Mouse (Mus musculus): ENCODE data around the gene Rps6ka3. TPM values are rescaled to one million over a fixed set of nuclear protein-coding genes. Genes with fewer than 3 reads are reported as not detected.

Rps6ka3 gene
- polyA plus RNA-seq, 1 experiment, result 27.5 TPM

DNA sequence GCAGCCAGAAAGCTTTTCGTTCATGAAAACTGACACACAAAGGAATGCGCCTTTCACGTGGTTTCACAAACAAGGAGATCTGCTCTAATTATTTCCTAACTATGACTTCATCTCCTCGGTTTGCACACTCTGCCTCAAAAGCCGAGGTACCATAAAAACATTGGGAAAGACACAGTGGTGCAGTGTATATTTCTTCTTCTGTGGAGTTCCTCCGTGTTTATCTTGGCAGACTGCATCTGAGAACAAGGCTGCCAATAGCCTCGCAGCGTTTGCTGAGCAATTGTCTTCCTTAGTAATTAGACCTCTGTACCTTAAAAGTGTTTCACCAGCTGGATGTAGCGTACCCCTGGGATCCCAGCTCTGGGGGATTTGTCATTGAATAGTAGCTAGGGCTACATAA, 177.0 kb downstream of the Rps6ka3 start:
- Histone ChIP-seq H3K36me3 (ENCODE audit: control insufficient read depth, insufficient read depth, low read length) (peaks cover 17% of the 10 kb centered on the region; the same call in 1 of the 2 replicates), H3K4me1 (replicated peaks; ENCODE audit: control insufficient read depth, insufficient read depth, low read length) (no peaks in the 10 kb centered on the region), H3K27me3 (ENCODE audit: control insufficient read depth, insufficient read depth, low read length) (no peaks in the 10 kb centered on the region), H3K27ac (ENCODE audit: control insufficient read depth, insufficient read depth, low read length) (no peak overlapping the region), H3K4me3 (ENCODE audit: control insufficient read depth, insufficient read depth, low read length) (no peak overlapping the region)
- 95% methylated on average over 9 of the region's 9 CpGs for WGBS
- no peak for DNase-seq
- TF ChIP-seq CTCF (IDR thresholded peaks at IDR 0.05; ENCODE audit: borderline replicate concordance, control insufficient read depth, extremely low read depth, insufficient read depth, low read length, poor library complexity) (no peak), POLR2A (IDR thresholded peaks at IDR 0.05; ENCODE audit: control insufficient read depth, extremely low read depth, insufficient read depth, low read length, poor library complexity) (no peak)

DNA sequence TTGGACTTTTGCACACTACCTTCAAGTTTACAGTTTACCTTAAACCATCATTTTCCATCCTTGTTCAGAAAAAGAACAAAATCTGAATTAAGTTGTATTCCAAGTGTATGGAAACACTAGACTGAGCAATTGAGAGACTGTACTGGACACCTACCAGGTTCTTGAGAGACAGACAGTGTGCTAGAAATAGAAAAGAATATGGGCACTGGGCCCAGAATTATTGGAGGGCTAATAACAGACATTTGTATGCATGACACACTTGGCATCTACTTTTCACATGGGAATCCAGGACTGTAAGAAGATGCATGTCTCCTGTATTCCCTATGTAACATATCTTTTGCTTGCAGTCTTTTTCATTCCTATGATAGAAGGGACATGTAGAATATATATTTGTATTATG, 178.8 kb downstream of the Rps6ka3 start:
- TF ChIP-seq CTCF (IDR thresholded peaks at IDR 0.05; ENCODE audit: borderline replicate concordance, control insufficient read depth, extremely low read depth, insufficient read depth, low read length, poor library complexity) (no peak), POLR2A (IDR thresholded peaks at IDR 0.05; ENCODE audit: control insufficient read depth, extremely low read depth, insufficient read depth, low read length, poor library complexity) (no peak)
- H3K4me3 ChIP-seq (ENCODE audit: control insufficient read depth, insufficient read depth, low read length), result no peak overlapping the region
- no peaks in the 10 kb centered on the region for H3K27me3 ChIP-seq (ENCODE audit: control insufficient read depth, insufficient read depth, low read length)
- no peaks in the 10 kb centered on the region for H3K4me1 ChIP-seq (replicated peaks; ENCODE audit: control insufficient read depth, insufficient read depth, low read length)
- no peak overlapping the region for H3K27ac ChIP-seq (ENCODE audit: control insufficient read depth, insufficient read depth, low read length)
- DNase-seq, result no peak
- peaks cover 14% of the 10 kb centered on the region; the same call in 1 of the 2 replicates for H3K36me3 ChIP-seq (ENCODE audit: control insufficient read depth, insufficient read depth, low read length)

DNA sequence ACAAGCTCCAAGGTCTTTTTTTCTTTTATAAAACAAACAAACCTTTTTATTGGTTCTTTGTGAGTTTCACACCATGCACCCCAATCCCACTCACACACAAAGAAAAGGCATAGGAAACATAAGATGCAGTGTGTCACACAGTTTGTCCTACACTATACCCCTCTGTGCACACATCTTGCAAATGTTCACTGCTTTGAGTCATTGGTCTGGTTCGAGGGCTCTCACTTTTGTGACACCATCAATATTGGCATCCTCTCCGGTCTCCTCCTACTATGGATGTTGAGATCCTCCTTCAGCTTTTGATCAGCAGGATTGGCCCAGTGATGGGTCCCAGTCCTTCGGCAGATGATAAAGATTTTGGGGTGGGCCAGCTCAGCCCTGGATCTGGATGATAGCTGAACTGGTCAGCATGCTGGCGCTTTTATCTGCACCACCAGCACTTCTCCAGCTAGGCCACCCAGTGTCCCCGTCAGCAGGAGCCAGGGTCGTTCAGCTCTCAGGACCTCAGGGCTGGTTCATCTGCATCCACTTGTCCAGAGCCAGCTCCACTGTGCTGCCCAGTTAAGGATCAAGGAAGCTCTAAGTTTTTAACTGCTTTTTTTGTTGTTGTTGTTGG, 180.3 kb downstream of the Rps6ka3 start:
- 89% methylated on average over 6 of the region's 6 CpGs for WGBS
- H3K27me3 ChIP-seq (ENCODE audit: control insufficient read depth, insufficient read depth, low read length), result no peaks in the 10 kb centered on the region
- H3K4me3 ChIP-seq (ENCODE audit: control insufficient read depth, insufficient read depth, low read length), result no peak overlapping the region
- no peaks in the 10 kb centered on the region for H3K4me1 ChIP-seq (replicated peaks; ENCODE audit: control insufficient read depth, insufficient read depth, low read length)
- H3K36me3 ChIP-seq (ENCODE audit: control insufficient read depth, insufficient read depth, low read length), result peaks cover 7% of the 10 kb centered on the region; the same call in 1 of the 2 replicates
- no peak for DNase-seq
- no peak overlapping the region for H3K27ac ChIP-seq (ENCODE audit: control insufficient read depth, insufficient read depth, low read length)
- no peak for TF ChIP-seq POLR2A (IDR thresholded peaks at IDR 0.05; ENCODE audit: control insufficient read depth, extremely low read depth, insufficient read depth, low read length, poor library complexity)
- TF ChIP-seq CTCF (IDR thresholded peaks at IDR 0.05; ENCODE audit: borderline replicate concordance, control insufficient read depth, extremely low read depth, insufficient read depth, low read length, poor library complexity), result no peak

DNA sequence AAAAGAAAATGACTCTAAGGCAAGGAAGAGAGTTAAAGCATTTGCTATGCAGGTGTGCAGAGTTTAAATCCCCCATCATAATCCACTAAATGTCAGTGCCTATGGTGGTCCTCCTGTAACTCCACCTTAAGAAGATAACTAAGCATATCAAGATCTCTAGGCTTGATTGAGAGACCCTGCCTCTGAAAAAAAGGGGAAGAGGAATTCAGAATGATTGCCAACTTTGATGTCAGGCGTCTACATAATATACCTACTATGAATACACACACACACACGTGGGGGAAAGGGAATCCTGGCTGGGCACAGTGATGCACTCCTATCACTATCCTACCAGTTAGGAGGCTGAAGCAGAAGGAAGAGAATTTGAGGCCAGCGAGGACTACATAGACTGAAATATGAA, 181.1 kb downstream of the Rps6ka3 start:
- TF ChIP-seq CTCF (IDR thresholded peaks at IDR 0.05; ENCODE audit: borderline replicate concordance, control insufficient read depth, extremely low read depth, insufficient read depth, low read length, poor library complexity), result no peak
- TF ChIP-seq POLR2A (IDR thresholded peaks at IDR 0.05; ENCODE audit: control insufficient read depth, extremely low read depth, insufficient read depth, low read length, poor library complexity), result no peak
- 58% methylated on average over 3 of the region's 3 CpGs for WGBS
- no peaks in the 10 kb centered on the region for H3K27me3 ChIP-seq (ENCODE audit: control insufficient read depth, insufficient read depth, low read length)

DNA sequence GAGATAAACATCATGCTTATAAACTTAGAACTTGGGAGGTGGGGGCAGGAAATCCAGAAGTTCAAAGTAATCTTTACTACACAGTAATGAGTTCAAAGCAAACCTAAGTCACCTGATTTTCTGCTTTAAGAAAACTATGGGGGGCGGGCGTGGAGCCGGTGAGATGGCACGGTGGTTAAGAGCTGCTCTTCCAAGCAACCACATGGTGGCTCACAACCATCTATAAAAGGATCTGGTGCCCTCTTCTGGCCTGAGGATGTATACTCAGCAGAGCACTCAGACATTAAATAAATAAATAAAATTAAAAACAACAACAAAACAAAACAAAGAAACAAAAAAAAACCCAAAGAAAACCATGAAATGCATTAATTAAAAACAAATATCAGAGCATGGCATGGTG, 199.1 kb downstream of the Rps6ka3 start:
- DNase-seq, result peak; percentile 40
- no peak overlapping the region for H3K4me3 ChIP-seq (ENCODE audit: control insufficient read depth, insufficient read depth, low read length)
- peaks cover 3% of the 10 kb centered on the region; the same call in 1 of the 2 replicates for H3K4me1 ChIP-seq (replicated peaks; ENCODE audit: control insufficient read depth, insufficient read depth, low read length)
- TF ChIP-seq POLR2A (IDR thresholded peaks at IDR 0.05; ENCODE audit: control insufficient read depth, extremely low read depth, insufficient read depth, low read length, poor library complexity), result no peak
- peak; percentile 28; the same call in 1 of the 2 replicates for TF ChIP-seq CTCF (IDR thresholded peaks at IDR 0.05; ENCODE audit: borderline replicate concordance, control insufficient read depth, extremely low read depth, insufficient read depth, low read length, poor library complexity)
- H3K27ac ChIP-seq (ENCODE audit: control insufficient read depth, insufficient read depth, low read length), result no peak overlapping the region
- H3K27me3 ChIP-seq (ENCODE audit: control insufficient read depth, insufficient read depth, low read length), result peaks cover under 1% of the 10 kb centered on the region; the same call in 1 of the 2 replicates
- 5% methylated on average over 4 of the region's 4 CpGs for WGBS
- H3K36me3 ChIP-seq (ENCODE audit: control insufficient read depth, insufficient read depth, low read length), result no peaks in the 10 kb centered on the region

More for the DNA sequence above, 181.1 kb downstream of the Rps6ka3 start:
- Histone ChIP-seq H3K4me3 (ENCODE audit: control insufficient read depth, insufficient read depth, low read length) (no peak overlapping the region), H3K4me1 (replicated peaks; ENCODE audit: control insufficient read depth, insufficient read depth, low read length) (no peaks in the 10 kb centered on the region), H3K36me3 (ENCODE audit: control insufficient read depth, insufficient read depth, low read length) (no peaks in the 10 kb centered on the region), H3K27ac (ENCODE audit: control insufficient read depth, insufficient read depth, low read length) (no peak overlapping the region)
- no peak for DNase-seq

DNA sequence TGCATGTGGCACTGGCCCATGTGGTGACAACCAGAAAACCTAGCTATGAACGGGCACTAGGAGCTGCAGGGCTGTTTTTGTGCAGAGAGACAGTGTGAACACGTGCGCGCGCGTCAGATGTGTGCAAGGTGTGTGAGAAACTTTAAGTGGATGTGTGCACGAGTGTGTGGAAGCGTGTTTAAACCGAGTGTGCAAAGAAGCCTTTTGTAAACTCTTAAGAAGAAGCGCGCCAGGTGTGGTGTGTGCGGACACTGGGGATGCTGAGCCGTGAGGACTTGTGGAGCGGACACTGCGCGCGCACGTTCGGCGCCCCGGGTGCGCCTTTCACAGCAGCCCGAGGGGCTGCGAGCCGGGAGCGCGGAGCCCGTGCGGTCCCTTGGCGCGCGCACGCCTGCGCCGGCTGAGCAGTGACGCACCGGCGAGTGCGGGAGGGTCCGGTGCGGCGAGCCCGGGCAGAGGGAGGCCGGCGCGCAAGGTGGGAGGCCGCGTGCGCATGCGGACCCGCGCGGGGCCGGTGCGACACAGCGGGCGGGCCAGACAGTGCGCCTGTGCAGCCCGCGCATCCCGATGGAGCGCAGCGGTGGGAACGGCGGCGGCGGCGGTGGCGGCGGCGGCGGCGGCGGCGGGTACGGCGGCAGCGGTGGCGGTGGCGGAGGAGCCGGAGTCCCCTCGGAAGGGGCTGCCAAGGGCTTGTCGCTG, 204.2 kb downstream of the Rps6ka3 start, which contains the start of gene Map7d2:
Gene Map7d2 (plus strand): TSS at position 443 of the 699 bp plus-strand sequence.
- peaks cover 10% of the 10 kb centered on the region for H3K27me3 ChIP-seq (ENCODE audit: control insufficient read depth, insufficient read depth, low read length)
- no peaks in the 10 kb centered on the region for H3K36me3 ChIP-seq (ENCODE audit: control insufficient read depth, insufficient read depth, low read length)
- WGBS, result 7% methylated on average over 51 of the region's 83 CpGs
- H3K4me1 ChIP-seq (replicated peaks; ENCODE audit: control insufficient read depth, insufficient read depth, low read length), result peaks cover 12% of the 10 kb centered on the region
- no peak for TF ChIP-seq POLR2A (IDR thresholded peaks at IDR 0.05; ENCODE audit: control insufficient read depth, extremely low read depth, insufficient read depth, low read length, poor library complexity)
- no peak for TF ChIP-seq CTCF (IDR thresholded peaks at IDR 0.05; ENCODE audit: borderline replicate concordance, control insufficient read depth, extremely low read depth, insufficient read depth, low read length, poor library complexity)
- no peak within 1 kb of the TSS for H3K27ac ChIP-seq (ENCODE audit: control insufficient read depth, insufficient read depth, low read length)
- DNase-seq, result peak; percentile 1
- H3K4me3 ChIP-seq (ENCODE audit: control insufficient read depth, insufficient read depth, low read length), result peak within 1 kb of the TSS; percentile 41
